Mouse (Mus musculus): ENCODE data around the gene Myh6. TPM values are rescaled to one million over a fixed set of nuclear protein-coding genes. Genes with fewer than 3 reads are reported as not detected.
"Not testable (repeated sequence)": the region's sequence is repeated elsewhere in the genome, so short reads cannot be mapped to it uniquely, and the experiment has no call there.

The Myh6 gene
- total RNA-seq, 2 experiments from 2014 or later, result 5.4 to 8.7 TPM

DNA sequence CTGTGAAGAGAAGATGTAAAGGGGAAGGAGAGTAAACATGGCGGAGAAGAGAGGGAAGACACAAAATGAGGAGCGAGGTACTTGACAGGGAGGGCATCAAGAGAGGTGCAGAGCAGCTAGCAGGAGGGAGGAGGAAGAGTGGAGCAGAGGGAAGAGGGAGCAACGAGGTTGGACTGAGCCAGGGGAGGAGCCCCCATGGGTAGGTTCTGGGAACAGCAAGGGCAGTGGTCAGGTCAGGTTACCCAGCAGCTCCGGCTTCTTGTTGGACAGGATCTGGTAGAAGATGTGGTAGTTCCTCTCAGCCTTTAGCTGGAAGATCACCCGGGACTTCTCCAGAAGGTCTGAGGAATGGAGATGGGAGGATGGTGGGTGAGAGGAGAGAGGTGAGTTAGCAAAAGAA lies 5.2 kb downstream of the Myh6 start:
- DNase-seq (ENCODE audit: low spot score in 2 of 2), result no peak
- intact Hi-C loops (cut with DNase I), result no loop called here

GRCm38 (mm10) chr14:54960769-54961168 lies 6.0 kb downstream of the Myh6 start:
- peak; percentile 27 to 57 for DNase-seq (ENCODE audit: low spot score in 2 of 2)

GRCm38 (mm10) chr14:54959853-54960613 lies 6.7 kb downstream of the Myh6 start:
- intact Hi-C loops (cut with DNase I); DNase-seq (ENCODE audit: low spot score in 2 of 2): not testable (repeated sequence)

More at GRCm38 (mm10) chr14:54960769-54961168, 6.0 kb downstream of the Myh6 start:
- intact Hi-C loops (cut with DNase I), result no loop called here

GRCm38 (mm10) chr14:54959197-54959596 lies 7.5 kb downstream of the Myh6 start:
- no peak for DNase-seq (ENCODE audit: low spot score in 2 of 2)
- intact Hi-C loops (cut with DNase I), result no loop called here

- no peak for DNase-seq (ENCODE audit: low spot score in 2 of 2)
- intact Hi-C loops (cut with DNase I), result no loop called here
Measured at GRCm38 (mm10) chr14:54958503-54958902, 8.2 kb downstream of the Myh6 start.

DNA sequence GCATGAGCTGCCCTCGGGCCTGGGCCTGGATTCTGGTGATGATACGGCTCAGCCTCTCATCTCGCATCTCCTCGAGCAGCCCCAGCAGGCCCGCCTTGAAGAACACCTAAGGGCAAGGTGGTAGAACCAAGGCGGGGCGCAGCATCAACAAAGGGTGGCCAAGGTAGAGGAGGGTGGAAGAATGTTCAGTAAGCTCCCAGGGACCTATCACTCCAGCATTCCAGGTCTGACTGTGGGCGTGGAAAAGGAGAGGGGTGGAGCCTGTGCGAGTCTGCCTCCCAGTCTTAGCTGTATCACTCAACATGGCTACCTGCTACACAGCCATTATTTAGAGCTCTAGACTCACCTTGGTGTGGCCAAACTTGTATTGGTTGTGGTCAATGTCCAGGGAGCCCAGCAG lies 10.2 kb downstream of the Myh6 start:
- intact Hi-C loops (cut with DNase I), result no loop called here

DNA sequence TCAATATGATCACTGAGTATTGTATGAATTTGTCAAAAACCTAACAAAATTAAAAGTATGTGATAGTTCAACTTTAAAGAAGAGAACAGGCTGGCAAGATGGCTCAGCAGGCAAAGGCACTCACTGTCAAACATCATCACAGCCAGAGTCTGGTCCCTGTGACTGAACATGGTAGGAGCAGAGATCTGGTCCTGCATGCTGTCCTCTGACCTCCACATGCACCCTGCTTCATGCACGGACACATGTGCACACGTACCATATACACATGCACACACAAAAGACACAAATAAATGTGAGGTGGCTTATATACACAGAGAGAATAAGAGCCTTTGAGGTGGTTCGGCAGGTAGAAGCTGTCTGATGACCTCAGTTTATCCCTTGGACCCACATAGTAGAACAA lies 11.2 kb downstream of the Myh6 start:
- intact Hi-C loops (cut with DNase I), result no loop called here
- no peak for DNase-seq (ENCODE audit: low spot score in 2 of 2)

More for the DNA sequence above, 10.2 kb downstream of the Myh6 start:
- no peak for DNase-seq (ENCODE audit: low spot score in 2 of 2)

GRCm38 (mm10) chr14:54954474-54954873 lies 12.3 kb downstream of the Myh6 start:
- no peak for DNase-seq (ENCODE audit: low spot score in 2 of 2)
- intact Hi-C loops (cut with DNase I), result no loop called here

DNA sequence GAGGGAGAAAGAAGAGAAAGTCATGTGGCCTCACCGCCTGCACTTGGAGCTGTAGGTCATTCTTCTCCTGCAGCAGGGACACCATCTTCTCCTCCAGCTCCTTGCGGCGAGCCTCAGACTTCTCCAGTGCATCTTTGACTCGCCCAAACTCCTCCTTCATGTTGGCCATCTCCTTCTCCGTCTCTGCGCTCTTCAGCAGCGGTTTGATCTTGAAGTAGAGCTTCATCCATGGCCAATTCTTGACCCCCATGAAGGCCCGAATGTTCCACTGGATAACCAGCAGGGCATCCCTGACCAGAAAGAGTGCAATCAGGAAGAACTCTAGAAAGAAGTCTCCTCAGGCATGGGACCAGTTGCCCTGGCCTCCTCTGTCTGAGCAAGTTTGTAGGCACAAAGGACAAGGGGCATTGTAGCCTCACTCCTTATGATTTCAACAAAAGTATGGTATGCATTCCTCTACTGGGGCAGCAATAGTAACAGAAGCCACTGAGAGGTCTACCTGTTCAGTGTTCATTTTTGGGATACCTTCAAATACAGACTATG lies 13.0 kb downstream of the Myh6 start:
- DNase-seq (ENCODE audit: low spot score in 2 of 2), result no peak
- intact Hi-C loops (cut with DNase I), result no loop called here

GRCm38 (mm10) chr14:54951587-54951986 lies 15.1 kb downstream of the Myh6 start:
- DNase-seq (ENCODE audit: low spot score in 2 of 2), result no peak
- intact Hi-C loops (cut with DNase I), result no loop called here

DNA sequence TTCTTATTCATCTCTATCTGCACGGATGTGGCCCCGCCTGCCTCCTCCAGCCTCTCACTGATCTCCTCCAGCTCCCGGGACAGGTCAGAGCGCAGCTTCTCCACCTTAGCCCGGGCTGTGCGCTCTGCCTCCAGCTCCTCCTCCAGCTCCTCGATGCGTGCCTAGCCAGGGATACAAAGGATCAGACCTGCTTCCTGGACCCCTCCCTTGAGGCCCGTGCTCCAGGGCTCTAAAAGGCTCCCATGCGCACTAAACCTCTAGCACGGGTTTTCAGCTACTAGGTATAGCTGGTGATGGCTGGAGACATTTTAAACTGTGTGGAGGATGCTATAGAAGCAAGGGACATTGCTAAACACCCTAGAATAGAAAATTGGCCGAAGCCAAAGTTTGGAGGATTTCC lies 16.2 kb downstream of the Myh6 start:
- intact Hi-C loops (cut with DNase I), result no loop called here
- no peak for DNase-seq (ENCODE audit: low spot score in 2 of 2)

- intact Hi-C loops (cut with DNase I), result loop anchor here (1.0 kb wide), 1 partner anchor 26 kb away; no protein-coding TSS in a partner anchor
- no peak for DNase-seq (ENCODE audit: low spot score in 2 of 2)
Measured at GRCm38 (mm10) chr14:54948781-54949180, 17.9 kb downstream of the Myh6 start.

DNA sequence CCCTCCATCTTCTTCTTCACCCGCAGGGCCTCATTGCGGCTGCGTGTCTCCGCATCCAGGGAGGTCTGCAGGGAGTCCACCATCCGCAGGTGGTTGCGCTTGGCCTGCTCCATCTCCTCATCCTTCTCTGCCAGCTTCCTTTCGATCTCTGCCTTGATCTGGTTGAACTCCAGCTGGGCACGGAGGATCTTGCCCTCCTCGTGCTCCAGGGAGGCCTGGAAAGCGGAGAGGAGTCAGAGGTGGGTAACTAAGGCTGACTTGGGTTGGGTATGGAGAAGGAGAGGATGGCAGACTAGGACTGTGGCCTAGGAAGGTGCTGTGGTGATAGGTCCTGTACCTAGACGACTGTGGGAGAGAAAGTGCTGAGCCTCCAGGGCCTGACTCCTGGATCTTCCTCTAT lies 19.7 kb downstream of the Myh6 start:
- DNase-seq (ENCODE audit: low spot score in 2 of 2); intact Hi-C loops (cut with DNase I): not testable (repeated sequence)

- no peak for DNase-seq (ENCODE audit: low spot score in 2 of 2)
- intact Hi-C loops (cut with DNase I), result no loop called here
Measured at GRCm38 (mm10) chr14:54945975-54946704, 20.6 kb downstream of the Myh6 start.

- no peak for DNase-seq (ENCODE audit: low spot score in 2 of 2)
- intact Hi-C loops (cut with DNase I), result no loop called here
Measured at GRCm38 (mm10) chr14:54944939-54945338, 21.8 kb downstream of the Myh6 start.

GRCm38 (mm10) chr14:54943971-54944370 lies 22.8 kb downstream of the Myh6 start:
- intact Hi-C loops (cut with DNase I), result no loop called here
- no peak for DNase-seq (ENCODE audit: low spot score in 2 of 2)

DNA sequence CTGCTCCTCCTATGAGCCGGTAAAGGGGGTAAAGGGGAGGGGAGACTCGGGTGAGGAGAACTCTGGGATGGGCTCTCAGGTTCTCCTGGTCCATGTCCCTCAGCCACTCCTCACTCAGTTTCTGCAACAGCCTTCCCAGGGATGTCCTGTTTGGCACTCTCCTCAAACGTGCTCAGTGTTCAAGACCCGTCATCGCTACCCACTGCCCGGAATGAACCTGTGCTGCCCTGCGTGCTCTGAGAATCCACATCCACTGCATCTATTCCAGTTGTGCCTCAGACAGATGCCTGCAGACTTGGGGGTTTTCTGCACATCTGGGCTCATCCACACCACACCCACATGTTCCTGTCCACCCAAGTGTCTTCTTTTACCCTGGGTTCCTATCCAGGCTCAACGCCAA lies 24.2 kb downstream of the Myh6 start:
- intact Hi-C loops (cut with DNase I), result no loop called here

DNA sequence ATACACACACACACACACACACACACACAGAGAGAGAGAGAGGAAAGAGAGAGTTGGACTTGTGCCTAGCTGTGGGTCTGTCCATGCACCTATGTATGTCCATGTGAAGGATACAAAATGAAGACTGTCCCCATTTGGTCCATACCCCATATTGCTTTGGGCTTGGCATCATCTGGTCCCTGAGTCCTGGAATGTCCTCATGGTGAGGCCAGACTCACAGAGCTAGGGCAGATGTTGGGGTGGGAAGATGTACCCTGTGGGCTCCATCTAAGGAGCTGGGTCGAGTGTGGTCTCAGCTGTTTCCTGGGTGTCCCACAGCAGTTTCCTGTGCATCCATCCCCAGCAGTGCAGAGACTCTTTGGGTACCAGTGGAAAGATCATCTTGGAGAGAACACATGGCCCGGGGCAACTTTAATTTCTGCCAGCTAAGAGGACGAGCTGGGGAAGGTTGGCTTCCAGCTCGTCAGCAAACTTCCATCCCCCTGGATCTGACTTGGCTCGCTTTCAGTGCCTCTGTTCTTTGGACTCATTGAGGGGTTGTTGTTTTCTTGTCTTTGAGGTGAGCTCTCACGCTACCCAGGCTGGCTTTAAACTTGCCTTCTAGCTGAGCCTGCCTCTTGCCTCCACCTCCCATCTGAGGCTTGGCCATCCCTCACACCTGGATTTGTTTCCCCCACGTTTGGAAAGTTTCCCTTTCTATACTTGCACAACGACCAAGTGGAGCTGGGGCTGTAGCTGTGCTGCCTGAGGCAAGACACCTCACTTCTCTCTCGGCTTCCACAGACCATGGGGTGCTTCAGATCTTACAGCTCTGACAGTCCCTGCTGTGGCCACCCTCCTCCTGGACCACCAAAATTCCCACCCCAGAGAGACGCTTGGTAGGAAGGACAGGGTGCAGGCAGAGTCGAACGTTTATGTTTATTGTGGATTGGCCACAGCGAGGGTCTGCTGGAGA lies 25.4 kb downstream of the Myh6 start:
- DNase-seq (ENCODE audit: low spot score in 2 of 2), result no peak
- intact Hi-C loops (cut with DNase I), result no loop called here

More for the DNA sequence above, 24.2 kb downstream of the Myh6 start:
- no peak for DNase-seq (ENCODE audit: low spot score in 2 of 2)

DNA sequence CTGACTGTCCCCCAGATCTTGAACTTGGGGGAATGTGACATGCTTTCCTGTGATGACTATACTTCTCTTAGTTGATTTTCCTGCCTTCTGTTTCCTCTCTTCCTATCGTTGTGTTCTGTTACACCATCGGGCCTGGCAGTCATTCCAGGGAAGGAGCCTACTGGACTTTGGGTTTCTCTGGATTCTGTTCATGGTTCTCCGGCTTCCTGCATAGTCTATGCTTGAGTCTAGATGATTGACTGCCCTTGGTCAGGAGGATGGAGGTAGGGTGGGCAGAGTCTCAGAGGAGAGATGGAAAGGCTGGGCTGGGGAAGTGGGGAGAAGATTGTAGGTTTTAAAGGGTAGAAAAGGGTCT lies 26.6 kb downstream of the Myh6 start:
- DNase-seq (ENCODE audit: low spot score in 2 of 2), result no peak
- intact Hi-C loops (cut with DNase I), result no loop called here
